Mouse (Mus musculus) c-Kit-negative CD71-positive TER-119-positive erythroid progenitor cells, embryonic 14.5 days (primary cell): ENCODE measurements around the gene Fbxo30.

Source experiments
- DNase-seq: peaks from one replicate; pipeline ENCODE4 v3.0.0-alpha.2; 2013; ENCODE audit warnings: low read depth, low spot score

The Fbxo30 gene

GRCm38 (mm10) chr10:11322316-11322715 is 41.2 kb downstream of the Fbxo30 start:
- no peak for DNase-seq

GRCm38 (mm10) chr10:11323202-11323898 is 42.2 kb downstream of the Fbxo30 start:
- peak; percentile 28 for DNase-seq

- no peak for DNase-seq
Measured at GRCm38 (mm10) chr10:11326526-11326925, 45.4 kb downstream of the Fbxo30 start.

GRCm38 (mm10) chr10:11343205-11344141 is 62.3 kb downstream of the Fbxo30 start, which contains the start of gene Epm2a:
TSS of gene Epm2a (plus strand) at chr10:11343404.
- no peak for DNase-seq

GRCm38 (mm10) chr10:11344536-11345468 is 63.7 kb downstream of the Fbxo30 start:
- no peak for DNase-seq
